Mouse (Mus musculus) heart, adult 11 months (tissue): ENCODE measurements at regions not wholly inside any gene's neighbourhood (a gene's known extent, or its start where the extent isn't known, plus 50 kb on each side); places are given as distances from the start of the nearest gene placed in this dataset.
A peak's percentile ranks its signal among the peaks of the same experiment; 100 is the strongest.

Experiments used
- DNase-seq: peaks from one replicate; pipeline ENCODE4 v3.0.0; 2022

- DNase-seq, result no peak
Observed at GRCm38 (mm10) chr1:80131354-80131753, 86.9 kb downstream of the Fam124b start.

GRCm38 (mm10) chr1:80123966-80124365 is 94.3 kb downstream of the Fam124b start:
- no peak for DNase-seq

GRCm38 (mm10) chr1:80115913-80116312 is 102.4 kb downstream of the Fam124b start:
- no peak for DNase-seq

- DNase-seq, result no peak
Observed at GRCm38 (mm10) chr1:80107747-80108476, 110.4 kb downstream of the Fam124b start.

GRCm38 (mm10) chr1:80106269-80106668 is 112.0 kb downstream of the Fam124b start:
- DNase-seq, result no peak

GRCm38 (mm10) chr1:80098266-80098665 is 120.0 kb downstream of the Fam124b start:
- peak; percentile 52 for DNase-seq

- DNase-seq, result peak; percentile 55
Observed at GRCm38 (mm10) chr1:80091800-80092199, 126.5 kb downstream of the Fam124b start.

GRCm38 (mm10) chr1:80091350-80091749 is 126.9 kb downstream of the Fam124b start:
- DNase-seq, result peak; percentile 94

- peak; percentile 59 for DNase-seq
Observed at GRCm38 (mm10) chr1:80088651-80089050, 129.6 kb downstream of the Fam124b start.

- peak; percentile 40 for DNase-seq
Observed at GRCm38 (mm10) chr1:80076357-80076756, 141.9 kb downstream of the Fam124b start.

GRCm38 (mm10) chr1:80074376-80074775 is 143.9 kb downstream of the Fam124b start:
- DNase-seq, result peak; percentile 64

- peak; percentile 77 for DNase-seq
Observed at GRCm38 (mm10) chr1:80073950-80074349, 144.3 kb downstream of the Fam124b start.

- peak; percentile 24 for DNase-seq
Observed at GRCm38 (mm10) chr1:80069141-80069540, 149.1 kb downstream of the Fam124b start.

- DNase-seq, result peak; percentile 52
Observed at GRCm38 (mm10) chr1:80062121-80062520, 156.2 kb downstream of the Fam124b start.

GRCm38 (mm10) chr1:80061632-80062031 is 156.6 kb downstream of the Fam124b start:
- DNase-seq, result peak; percentile 21

- DNase-seq, result peak; percentile 93
Observed at GRCm38 (mm10) chr1:80045141-80045540, 173.1 kb downstream of the Fam124b start.

GRCm38 (mm10) chr1:80040409-80040808 is 177.9 kb downstream of the Fam124b start:
- DNase-seq, result no peak

- DNase-seq, result no peak
Observed at GRCm38 (mm10) chr1:80039891-80040290, 178.4 kb downstream of the Fam124b start.

- peak; percentile 94 for DNase-seq
Observed at GRCm38 (mm10) chr1:80039161-80039560, 178.2 kb upstream of the Serpine2 start.

GRCm38 (mm10) chr1:80038059-80038458 is 177.1 kb upstream of the Serpine2 start:
- no peak for DNase-seq

- DNase-seq, result peak; percentile 64
Observed at GRCm38 (mm10) chr1:80036436-80036835, 175.5 kb upstream of the Serpine2 start.

GRCm38 (mm10) chr1:80033522-80033921 is 172.5 kb upstream of the Serpine2 start:
- DNase-seq, result peak; percentile 56

- no peak for DNase-seq
Observed at GRCm38 (mm10) chr1:80033121-80033520, 172.1 kb upstream of the Serpine2 start.

- DNase-seq, result peak; percentile 71
Observed at GRCm38 (mm10) chr1:80032464-80032863, 171.5 kb upstream of the Serpine2 start.

- peak; percentile 14 for DNase-seq
Observed at GRCm38 (mm10) chr1:80030635-80031034, 169.7 kb upstream of the Serpine2 start.
